Mouse (Mus musculus): ENCODE results near the gene Cmtm7. TPM values are rescaled to one million over a fixed set of nuclear protein-coding genes. Genes with fewer than 3 reads are reported as not detected.

The Cmtm7 gene
- polyA plus RNA-seq, 1 experiment, result 0.10 TPM

GRCm38 (mm10) chr9:114758272-114758671, 23.4 kb downstream of the Cmtm7 start:
- no peak for TF ChIP-seq GATA1 (IDR thresholded peaks at IDR 0.05; ENCODE audit: low read length)

GRCm38 (mm10) chr9:114752863-114753484, 28.7 kb downstream of the Cmtm7 start:
- TF ChIP-seq GATA1 (IDR thresholded peaks at IDR 0.05; ENCODE audit: low read length), result no peak

GRCm38 (mm10) chr9:114752311-114752710, 29.3 kb downstream of the Cmtm7 start:
- TF ChIP-seq GATA1 (IDR thresholded peaks at IDR 0.05; ENCODE audit: low read length), result no peak

- no peak for TF ChIP-seq GATA1 (IDR thresholded peaks at IDR 0.05; ENCODE audit: low read length)
Observed at GRCm38 (mm10) chr9:114751582-114751981, 30.1 kb downstream of the Cmtm7 start.

GRCm38 (mm10) chr9:114747466-114747865, 34.2 kb downstream of the Cmtm7 start:
- TF ChIP-seq GATA1 (IDR thresholded peaks at IDR 0.05; ENCODE audit: low read length), result no peak

GRCm38 (mm10) chr9:114747012-114747411, 34.6 kb downstream of the Cmtm7 start:
- no peak for TF ChIP-seq GATA1 (IDR thresholded peaks at IDR 0.05; ENCODE audit: low read length)

- TF ChIP-seq GATA1 (IDR thresholded peaks at IDR 0.05; ENCODE audit: low read length), result no peak
Observed at GRCm38 (mm10) chr9:114745654-114746053, 36.0 kb downstream of the Cmtm7 start.

GRCm38 (mm10) chr9:114745163-114745562, 36.5 kb downstream of the Cmtm7 start:
- TF ChIP-seq GATA1 (IDR thresholded peaks at IDR 0.05; ENCODE audit: low read length), result no peak

- no peak for TF ChIP-seq GATA1 (IDR thresholded peaks at IDR 0.05; ENCODE audit: low read length)
Observed at GRCm38 (mm10) chr9:114742731-114743130, 38.9 kb downstream of the Cmtm7 start.

- TF ChIP-seq GATA1 (IDR thresholded peaks at IDR 0.05; ENCODE audit: low read length), result no peak
Observed at GRCm38 (mm10) chr9:114740336-114740735, 41.3 kb downstream of the Cmtm7 start.

- no peak for TF ChIP-seq GATA1 (IDR thresholded peaks at IDR 0.05; ENCODE audit: low read length)
Observed at GRCm38 (mm10) chr9:114736442-114736841, 45.2 kb downstream of the Cmtm7 start.

GRCm38 (mm10) chr9:114733238-114733637, 48.4 kb downstream of the Cmtm7 start:
- TF ChIP-seq GATA1 (IDR thresholded peaks at IDR 0.05; ENCODE audit: low read length), result no peak

GRCm38 (mm10) chr9:114731871-114732682, 49.6 kb downstream of the Cmtm7 start:
- no peak for TF ChIP-seq GATA1 (IDR thresholded peaks at IDR 0.05; ENCODE audit: low read length)

GRCm38 (mm10) chr9:114731011-114731755, 50.5 kb downstream of the Cmtm7 start, which contains the start of gene Cmtm6:
Cmtm6 (plus strand) TSS chr9:114731116.
- peak; percentile 71 for TF ChIP-seq GATA1 (IDR thresholded peaks at IDR 0.05; ENCODE audit: low read length)

GRCm38 (mm10) chr9:114729911-114730805, 51.5 kb downstream of the Cmtm7 start:
- TF ChIP-seq GATA1 (IDR thresholded peaks at IDR 0.05; ENCODE audit: low read length), result no peak

Data from G1E-ER4 (cell line).